Mouse (Mus musculus) cortical plate, adult 2 months (tissue): Measurements from ENCODE around the gene Serpina3m.

ENCODE experiments used
- CTCF ChIP-seq: fragments of 200-500 bp; IDR thresholded peaks from 2 replicates; pipeline ENCODE4 v1.5.1; 2011; ENCODE audit warnings: mild to moderate bottlenecking, control low read depth, low read length; ENCODE audit not compliant: insufficient read depth; ENCODE audit errors: extremely low read depth
- POLR2A ChIP-seq: fragments of 200-500 bp; IDR thresholded peaks from 2 replicates; pipeline ENCODE4 v1.6.1; 2011; ENCODE audit warnings: mild to moderate bottlenecking, low read length, control low read depth; ENCODE audit not compliant: insufficient read depth; ENCODE audit errors: extremely low read depth

- TF ChIP-seq CTCF (no peak), POLR2A (no peak)
Measured at GRCm38 (mm10) chr12:104314253-104314652, 24.0 kb upstream of the Serpina3m start, which contains the start of gene Serpina3j.
